Mouse (Mus musculus) testis, adult 2 months (tissue): ENCODE results near the gene Cox16.

Experiments used
- CTCF ChIP-seq: fragments of 200-500 bp; IDR thresholded peaks from 2 replicates; pipeline ENCODE4 v1.5.1; 2012; ENCODE audit warnings: low read depth, mild to moderate bottlenecking, inconsistent platforms, low read length, moderate library complexity; ENCODE audit not compliant: control insufficient read depth, insufficient read depth, insufficient replicate concordance
- POLR2A ChIP-seq: fragments of 200-500 bp; IDR thresholded peaks from 2 replicates; pipeline ENCODE4 v1.6.1; 2012; ENCODE audit warnings: low read depth, mild to moderate bottlenecking, inconsistent platforms, low read length, moderate library complexity; ENCODE audit not compliant: control insufficient read depth

DNA sequence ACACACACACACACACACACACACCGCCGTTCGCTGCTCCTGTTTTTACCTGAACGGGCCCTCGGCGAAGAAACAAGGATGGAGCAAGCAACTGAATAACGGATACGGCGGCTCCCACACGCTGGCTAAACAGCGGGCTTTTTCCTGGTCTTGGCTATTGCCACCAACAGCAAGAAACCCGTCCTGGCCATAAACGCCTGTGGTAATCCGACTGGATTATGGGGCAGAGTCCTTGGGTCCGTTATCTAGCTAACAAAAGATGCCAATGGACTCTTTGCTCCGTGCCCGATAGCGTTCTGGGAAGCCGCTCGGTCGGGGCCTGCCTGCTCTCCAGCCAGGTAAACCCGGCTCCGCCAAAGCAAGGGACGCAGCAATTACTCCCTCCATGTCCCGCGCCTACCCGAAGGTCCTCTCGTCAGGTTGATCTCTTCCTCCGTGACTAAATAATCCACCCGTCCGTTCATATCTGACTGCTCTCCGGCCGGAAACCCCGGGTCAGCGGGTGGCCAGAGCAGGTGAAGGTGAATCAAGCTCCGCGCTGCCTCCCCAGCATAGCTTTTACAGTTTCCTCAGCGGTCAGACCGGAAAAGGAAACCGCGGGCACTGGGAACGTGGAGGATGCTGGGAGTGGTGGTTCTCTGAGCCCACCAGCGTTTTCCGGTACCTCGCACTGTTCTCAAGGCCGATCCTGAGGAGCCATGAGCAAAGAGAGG, 47.5 kb upstream of the Cox16 start, which contains the start of the genes Gm20498 and Synj2bp:
- TF ChIP-seq CTCF (no peak), POLR2A (peak; percentile 82)
